Mouse (Mus musculus) spleen, postnatal 0 days (tissue): ENCODE data around the gene Wasf3. TPM values are rescaled to one million over a fixed set of nuclear protein-coding genes. Genes with fewer than 3 reads are reported as not detected.

Source experiments
- polyA plus RNA-seq: library from polyadenylated mRNA; unstranded; fragments of >200 nt; fragmentation: Nextera tagmentation; extraction: Ambion mirVana; gene quantifications from 2 replicates; pipeline ENCODE4 v1.2.1, GENCODE M21; 2015

Gene Wasf3
- polyA plus RNA-seq, result 0.02 and 0.07 TPM in 2 replicates

GRCm38 (mm10) chr5:146384935-146385591 is at the start of gene Wasf3:
Wasf3 (plus strand) TSS chr5:146384985.

GRCm38 (mm10) chr5:146481665-146482064 is 96.9 kb downstream of the Wasf3 start, which contains the start of gene Gm6408:
Gm6408 (plus strand) TSS chr5:146481965.

GRCm38 (mm10) chr5:146491063-146491462 is 106.3 kb downstream of the Wasf3 start, which contains the start of gene Gm6370:
Gm6370 (plus strand) TSS chr5:146491363.

GRCm38 (mm10) chr5:146502099-146502498 is 117.3 kb downstream of the Wasf3 start, which contains the start of gene 4930449I24Rik:
4930449I24Rik (plus strand) TSS chr5:146502399.

GRCm38 (mm10) chr5:146513823-146514222 is 129.0 kb downstream of the Wasf3 start, which contains the start of gene Gm3402:
Gm3402 (plus strand) TSS chr5:146514123.

Other genes starting within 250 kb of the Wasf3 start
- gene Gm5565, start 224.4 kb upstream of the Wasf3 start, polyA plus RNA-seq, result not detected in 2 replicates
- gene Gm6309, start 214.3 kb upstream of the Wasf3 start, polyA plus RNA-seq, result not detected in 2 replicates
- gene 1700001J03Rik, start 199.7 kb upstream of the Wasf3 start, polyA plus RNA-seq, result not detected in 2 replicates
- 18.9 and 21.1 TPM in 2 replicates for gene Rnf6, start 163.4 kb upstream of the Wasf3 start, polyA plus RNA-seq
- 15.0 and 15.5 TPM in 2 replicates for gene Cdk8, start 153.8 kb upstream of the Wasf3 start, polyA plus RNA-seq
- gene Gm6408, start 97.0 kb downstream of the Wasf3 start, polyA plus RNA-seq, result not detected in 2 replicates
- not detected in 2 replicates for gene Gm6370, start 106.4 kb downstream of the Wasf3 start, polyA plus RNA-seq
- gene 4930449I24Rik, start 117.4 kb downstream of the Wasf3 start, polyA plus RNA-seq, result not detected in 2 replicates
- gene Gm3402, start 129.1 kb downstream of the Wasf3 start, polyA plus RNA-seq, result not detected in 2 replicates
- gene Gm3404, start 140.8 kb downstream of the Wasf3 start, polyA plus RNA-seq, result not detected in 2 replicates
- gene Gm3409, start 152.7 kb downstream of the Wasf3 start, polyA plus RNA-seq, result not detected in 2 replicates
- gene Gm3415, start 171.2 kb downstream of the Wasf3 start, polyA plus RNA-seq, result not detected in 2 replicates
- 0.16 TPM in 1 of 2 replicates, not detected in the other for gene Gpr12, start 200.3 kb downstream of the Wasf3 start, polyA plus RNA-seq